Mouse (Mus musculus) kidney, embryonic 15.5 days (tissue): ENCODE measurements around the gene Gm6685. TPM values are rescaled to one million over a fixed set of nuclear protein-coding genes. Genes with fewer than 3 reads are reported as not detected.

Experiments
- polyA plus RNA-seq: library from polyadenylated mRNA; unstranded; fragments of >200 nt; fragmentation: Nextera tagmentation; extraction: Ambion mirVana; gene quantifications from 2 replicates; pipeline ENCODE4 v1.2.1, GENCODE M21; 2015

Gm6685 gene
- polyA plus RNA-seq, 1 experiment from 2014 or later, result 0.30 TPM

Other genes starting within 250 kb of the Gm6685 start
- 2.3 and 2.7 TPM in 2 replicates for gene Ccdc85a, start 244.5 kb upstream of the Gm6685 start, polyA plus RNA-seq